Mouse (Mus musculus) olfactory bulb, adult 2 months (tissue): ENCODE results near the gene Gnb2.

Experiments
- CTCF ChIP-seq: fragments of 200-500 bp; IDR thresholded peaks from 2 replicates; pipeline ENCODE4 v1.5.1; 2012; ENCODE audit warnings: low read depth, mild to moderate bottlenecking, low read length, moderate library complexity; ENCODE audit not compliant: insufficient read depth
- POLR2A ChIP-seq: fragments of 200-500 bp; IDR thresholded peaks from 2 replicates; pipeline ENCODE4 v1.6.1; 2012; ENCODE audit warnings: mild to moderate bottlenecking, low read depth, low read length, moderate library complexity; ENCODE audit not compliant: insufficient read depth

- TF ChIP-seq POLR2A: no peak
- no peak for TF ChIP-seq CTCF
Observed at GRCm38 (mm10) chr5:137491559-137491958, 41.8 kb downstream of the Gnb2 start.
